Mouse (Mus musculus) neutrophil, adult 5-6 weeks (primary cell): ENCODE measurements around the gene Pax7. TPM values are rescaled to one million over a fixed set of nuclear protein-coding genes. Genes with fewer than 3 reads are reported as not detected.

Experiments used
- ATAC-seq: fragments of 151-379, 151-347 bp; 2 replicates; pipeline ENCODE4 v1.8.0; 2017; ENCODE audit warnings: mild to moderate bottlenecking, moderate TSS enrichment; ENCODE audit not compliant: insufficient number of reproducible peaks, poor library complexity, low FRiP score, severe bottlenecking; ENCODE audit errors: extremely low read depth
- total RNA-seq: library from RNA; stranded (forward); fragments of 200-1000 nt; gene quantifications from 2 replicates; pipeline ENCODE4 v1.2.3, GENCODE M21; 2017

Pax7 gene
- total RNA-seq, 1 experiment from 2014 or later: not detected

DNA sequence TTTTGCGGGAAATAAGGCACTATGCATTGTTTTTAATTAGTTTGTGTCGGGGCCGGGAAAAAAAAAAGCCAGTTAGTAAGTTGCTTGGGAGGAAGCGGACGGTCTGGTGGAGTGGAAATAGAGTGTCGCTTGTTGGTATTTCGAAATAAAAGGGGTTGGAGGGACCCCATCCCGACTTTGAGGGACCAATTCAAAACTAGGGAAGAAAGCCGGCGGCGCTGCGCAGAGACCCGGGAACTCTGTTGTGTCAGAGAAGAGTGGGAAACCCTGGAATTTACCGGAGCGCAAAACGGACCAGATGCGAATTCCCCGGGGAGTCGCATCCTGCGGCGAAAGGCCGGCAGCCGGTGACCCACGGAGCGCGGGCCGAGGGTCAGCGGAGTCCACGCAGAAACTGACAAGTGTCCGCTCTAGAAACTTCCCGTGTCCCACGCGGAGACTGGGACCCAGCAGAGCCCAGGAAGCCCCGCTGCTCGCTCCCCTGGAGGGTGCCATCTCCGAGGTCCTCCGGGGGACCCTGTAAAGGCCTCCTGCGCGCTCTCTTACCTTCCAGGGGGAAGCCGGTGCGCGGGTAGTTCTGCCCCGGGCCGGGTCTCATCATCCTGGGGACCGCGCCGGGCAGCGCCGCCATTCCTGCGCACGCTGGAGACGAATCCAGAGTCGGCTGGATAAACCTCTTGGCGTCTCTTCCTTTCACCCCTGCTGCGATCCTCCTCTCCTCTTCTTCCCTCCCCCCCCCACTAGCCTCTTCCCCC, 870 bp downstream of the Pax7 start:
- no peak for ATAC-seq

DNA sequence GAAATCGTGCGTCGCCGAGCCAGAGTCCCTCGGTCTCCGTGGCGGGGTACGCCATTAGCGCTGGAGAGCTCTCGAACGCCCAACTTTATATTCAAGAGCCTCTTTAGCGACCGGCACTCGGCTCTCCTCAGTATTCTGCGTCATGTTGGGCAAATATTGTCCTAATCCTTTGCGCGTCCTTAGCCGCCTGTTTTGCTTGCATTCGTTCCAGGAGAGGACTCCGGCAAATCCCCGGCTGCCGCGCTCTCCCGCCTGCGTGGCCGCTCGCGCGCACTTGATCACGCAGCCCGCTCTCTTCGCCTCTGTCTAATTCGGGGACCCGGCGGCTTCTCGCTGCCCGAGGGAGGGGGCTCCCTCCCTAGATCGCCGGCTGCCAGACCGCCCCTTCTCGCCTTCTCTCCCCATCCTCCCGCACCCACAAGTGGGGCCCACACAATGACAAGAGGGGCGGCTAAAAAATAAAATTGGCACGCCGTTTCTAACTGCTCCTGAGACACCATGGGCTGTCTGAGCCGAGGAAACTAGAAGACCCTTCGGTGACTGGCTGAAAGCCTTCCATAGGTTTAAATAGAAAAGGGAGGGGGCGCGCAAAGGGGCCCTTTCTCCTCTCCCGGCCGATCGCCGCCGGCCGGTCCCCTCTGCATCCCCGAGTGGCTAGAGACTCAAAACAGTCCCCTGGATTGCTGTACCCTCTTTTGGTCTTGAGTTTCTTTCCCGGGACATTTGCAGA, 1.7 kb downstream of the Pax7 start:
- no peak for ATAC-seq

DNA sequence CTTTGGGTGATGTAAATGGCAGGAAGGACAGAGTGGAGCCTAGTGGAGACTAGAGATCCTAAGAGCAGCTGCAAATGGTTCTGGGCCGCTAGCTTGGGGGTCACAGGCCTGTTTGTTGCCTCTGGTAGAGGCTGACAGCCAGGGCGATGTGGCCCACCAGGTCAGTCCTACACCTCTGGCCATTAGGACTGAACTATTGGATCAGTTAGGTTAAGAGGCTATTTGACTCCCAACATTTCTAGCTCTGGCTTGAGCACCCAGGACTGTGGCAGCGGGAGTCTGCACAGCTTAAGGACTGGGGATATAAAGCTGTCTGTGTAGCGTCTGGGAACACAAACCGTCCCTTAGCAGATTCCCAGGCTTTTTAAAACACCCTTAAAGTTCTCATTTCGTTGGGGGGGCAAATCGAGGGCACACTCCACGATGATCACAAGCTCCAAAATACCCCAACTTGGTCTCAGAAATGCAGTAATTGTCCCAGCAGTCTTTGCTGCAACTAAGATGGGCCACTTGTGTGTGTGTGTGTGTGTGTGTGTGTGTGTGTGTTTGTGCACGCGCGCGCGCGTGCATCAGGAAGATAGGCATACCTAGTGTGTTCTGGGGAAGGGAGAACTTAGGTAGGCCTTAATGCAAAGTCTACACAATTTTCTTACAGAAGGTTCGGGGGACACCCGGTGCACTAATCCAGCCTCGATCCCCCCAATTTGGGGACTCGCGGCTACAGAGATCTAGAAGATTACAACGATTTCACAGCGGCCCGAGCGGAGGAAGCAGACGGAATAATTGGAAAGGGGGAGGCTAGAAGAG, 2.5 kb downstream of the Pax7 start:
- ATAC-seq: no peak

DNA sequence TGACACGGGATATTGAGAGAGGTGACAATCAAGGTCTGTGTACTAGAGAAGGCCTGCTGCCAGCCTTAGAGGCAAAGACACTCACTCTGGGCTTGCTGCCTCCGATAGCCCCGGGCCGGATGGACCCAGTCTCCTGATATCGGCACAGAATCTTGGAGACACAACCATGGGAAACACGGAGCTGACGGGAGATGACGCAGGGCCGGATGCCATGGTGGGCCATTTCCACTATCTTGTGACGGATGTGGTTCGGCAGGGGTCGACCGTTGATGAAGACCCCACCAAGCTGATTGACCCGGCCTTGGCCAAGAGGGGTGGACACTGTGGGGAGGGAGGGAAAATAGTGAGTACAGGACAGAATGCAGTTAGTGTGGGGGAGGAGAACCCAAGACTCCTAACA, 3.3 kb downstream of the Pax7 start:
- ATAC-seq: no peak

DNA sequence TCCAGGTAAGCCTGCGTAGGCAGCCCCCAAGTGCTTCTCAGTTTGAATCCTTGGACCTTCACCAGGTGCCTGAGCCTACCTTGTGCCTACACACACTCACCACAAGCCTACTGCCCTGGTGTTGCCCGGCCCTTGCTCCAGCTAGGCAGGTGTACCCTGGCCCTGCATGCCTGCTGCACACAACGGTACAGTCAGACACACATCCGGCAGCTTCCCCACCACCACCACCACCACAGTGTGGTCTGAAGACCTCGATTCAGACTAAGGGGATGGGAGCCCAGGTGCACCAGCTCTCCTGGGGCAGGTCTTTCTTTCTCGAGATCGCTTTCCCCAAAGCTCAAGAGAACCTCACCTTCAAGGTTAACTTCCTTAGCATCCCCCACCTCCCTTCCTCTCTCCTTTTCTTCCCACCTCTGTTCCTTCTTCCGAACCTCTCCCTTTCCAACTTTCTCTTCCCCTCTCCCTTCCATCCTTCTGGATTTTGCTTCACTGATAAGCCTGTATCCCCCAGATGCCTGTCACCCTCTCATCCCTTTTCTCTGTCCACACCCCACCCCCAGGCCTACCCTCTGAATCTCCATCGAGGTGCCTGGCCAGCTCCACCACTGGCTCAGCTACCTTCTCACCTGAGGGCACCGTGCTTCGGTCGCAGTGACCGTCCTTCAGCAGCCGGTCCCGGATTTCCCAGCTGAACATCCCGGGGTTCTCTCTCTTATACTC, 4.3 kb downstream of the Pax7 start:
- ATAC-seq: no peak

DNA sequence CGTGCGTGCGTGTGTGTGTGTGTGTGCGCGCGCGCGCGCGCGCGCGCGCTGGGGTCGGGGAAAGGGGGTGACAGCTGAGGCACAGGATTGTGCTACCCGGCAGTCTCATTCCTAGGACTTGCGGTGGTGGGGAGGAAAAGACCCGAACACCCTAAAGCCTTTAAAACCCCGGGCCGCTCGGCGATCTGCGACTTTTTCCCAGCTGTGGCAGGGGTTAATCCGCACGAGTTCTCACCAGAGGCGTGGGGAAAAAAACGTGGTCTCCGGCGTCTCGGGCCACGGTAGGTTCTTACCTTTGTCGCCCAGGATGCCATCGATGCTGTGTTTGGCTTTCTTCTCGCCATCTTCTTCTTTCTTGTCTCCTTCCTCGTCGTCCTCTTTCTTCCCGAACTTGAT, 5.0 kb downstream of the Pax7 start:
- ATAC-seq: no peak

DNA sequence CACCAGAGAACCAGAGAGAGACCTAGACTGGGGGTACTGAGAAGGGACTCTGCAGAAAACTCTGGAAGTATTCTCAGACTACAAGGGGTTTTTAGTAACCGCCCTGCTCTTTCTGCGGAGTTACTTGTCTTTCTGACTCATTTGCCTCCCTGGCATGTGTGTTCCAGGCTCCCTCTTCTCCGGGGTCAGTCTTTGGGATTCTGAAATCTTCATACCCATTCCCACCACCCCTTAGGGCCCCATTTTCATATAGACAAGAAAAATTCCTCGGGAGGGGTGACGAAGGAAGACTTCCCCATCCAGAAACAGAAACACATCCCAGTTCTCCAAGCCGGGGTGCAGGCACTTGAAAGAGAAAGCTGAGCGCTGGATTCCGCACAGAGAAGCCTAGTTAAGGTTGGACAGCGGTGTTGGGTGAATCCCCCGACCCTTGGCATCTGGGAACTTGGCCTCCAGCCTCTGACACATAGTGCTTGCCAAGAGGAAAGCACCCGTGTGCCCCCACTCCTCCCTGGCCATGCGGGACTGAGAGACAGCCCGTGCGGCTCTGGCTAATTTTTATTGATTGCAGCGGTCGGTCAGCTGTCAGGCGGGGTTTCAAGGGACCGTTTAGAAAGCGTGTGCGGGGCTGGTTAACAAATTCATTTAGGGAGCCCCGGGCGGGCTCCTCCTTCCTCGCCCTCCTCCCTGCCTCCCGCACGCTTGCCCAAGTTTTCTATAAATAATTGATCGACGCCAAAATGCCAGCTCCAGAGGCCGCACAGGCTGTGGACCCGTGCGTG, 5.6 kb downstream of the Pax7 start:
- no peak for ATAC-seq

DNA sequence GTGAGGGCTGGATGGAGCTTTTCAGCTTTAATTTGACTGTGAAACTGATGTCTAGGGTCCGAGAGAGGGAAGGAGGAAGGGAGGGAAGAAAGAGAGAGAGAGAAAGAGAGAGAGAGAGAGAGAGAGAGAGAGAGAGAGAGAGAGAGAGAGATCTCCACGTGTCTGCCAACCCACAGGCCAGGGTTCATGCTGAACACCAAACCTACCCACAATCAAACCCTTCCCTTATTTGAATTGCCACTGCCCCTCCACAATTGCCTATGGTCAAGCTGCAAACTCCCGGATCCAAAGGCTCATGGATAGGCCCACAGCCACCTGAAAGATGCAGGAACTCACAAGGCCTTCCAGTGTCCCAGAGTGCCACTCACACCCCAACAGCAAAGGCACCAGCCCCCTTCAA, 7.1 kb downstream of the Pax7 start:
- no peak for ATAC-seq

- no peak for ATAC-seq
These were observed 7.8 kb downstream of the Pax7 start for GRCm38 (mm10) chr4:139825326-139826112.

DNA sequence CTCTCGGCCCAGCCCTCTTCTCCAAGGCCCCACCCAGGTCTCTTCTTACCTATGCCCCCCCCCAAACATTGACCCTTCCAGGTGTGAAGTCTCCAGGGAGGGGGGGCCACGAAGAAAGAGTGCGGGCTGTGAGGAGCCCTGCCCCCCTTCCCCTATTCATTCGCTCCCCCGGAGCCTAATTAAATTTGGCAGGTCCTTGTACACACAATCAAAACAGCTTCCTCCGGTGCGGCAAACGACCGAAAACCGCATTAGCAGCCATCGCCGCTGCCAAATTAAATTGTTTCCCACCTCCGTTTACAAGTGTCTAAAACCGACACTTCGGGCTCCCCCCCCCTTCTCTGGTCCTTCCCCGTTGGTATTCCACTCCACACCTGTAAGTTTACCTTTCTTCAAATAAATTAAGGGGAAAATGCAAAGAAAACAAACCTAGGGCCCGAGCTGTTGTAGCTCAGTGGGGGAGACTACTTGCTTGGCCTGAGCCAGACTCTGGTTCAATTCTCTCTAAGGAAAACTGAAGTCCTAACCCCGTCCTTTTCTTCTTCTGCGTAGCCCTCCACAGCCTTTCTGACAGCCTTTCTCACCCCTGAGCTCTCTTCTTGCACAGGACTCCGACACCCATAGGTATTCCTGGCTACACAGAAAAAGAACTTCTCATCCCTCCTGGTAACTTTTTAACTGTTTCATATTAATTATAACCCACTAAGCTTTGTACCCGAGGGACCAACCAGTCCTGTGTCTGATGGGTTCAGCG, 8.6 kb downstream of the Pax7 start:
- ATAC-seq: no peak

DNA sequence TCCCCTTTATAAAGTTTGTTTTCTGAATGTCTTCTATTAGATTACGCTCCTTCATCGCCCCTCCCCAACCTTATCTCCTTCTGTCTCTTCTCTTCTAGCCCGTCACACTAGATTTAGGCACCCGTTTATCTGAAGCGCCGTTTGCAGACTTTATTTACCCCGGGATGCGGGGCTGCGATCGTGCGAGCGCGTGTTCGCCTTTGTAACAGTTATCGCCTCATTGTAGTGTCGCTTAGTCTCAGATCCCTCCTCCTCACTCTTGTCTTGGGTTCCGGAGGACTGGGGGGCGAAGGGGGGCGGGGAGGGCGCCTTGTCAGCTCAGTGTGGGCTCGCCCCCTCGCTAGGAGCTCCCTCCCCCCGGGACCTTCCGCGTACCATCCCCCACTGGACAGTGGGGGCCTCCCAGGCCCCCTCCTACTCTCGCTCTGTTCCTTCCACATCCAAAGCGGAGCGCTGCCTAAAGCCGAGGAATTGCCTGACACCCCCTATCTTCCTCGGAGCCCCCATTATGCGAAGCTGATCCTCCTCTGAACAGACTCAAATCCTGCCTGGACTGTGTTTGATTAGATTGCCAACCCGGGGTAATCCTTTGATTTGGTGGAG, 9.4 kb downstream of the Pax7 start:
- ATAC-seq: no peak

DNA sequence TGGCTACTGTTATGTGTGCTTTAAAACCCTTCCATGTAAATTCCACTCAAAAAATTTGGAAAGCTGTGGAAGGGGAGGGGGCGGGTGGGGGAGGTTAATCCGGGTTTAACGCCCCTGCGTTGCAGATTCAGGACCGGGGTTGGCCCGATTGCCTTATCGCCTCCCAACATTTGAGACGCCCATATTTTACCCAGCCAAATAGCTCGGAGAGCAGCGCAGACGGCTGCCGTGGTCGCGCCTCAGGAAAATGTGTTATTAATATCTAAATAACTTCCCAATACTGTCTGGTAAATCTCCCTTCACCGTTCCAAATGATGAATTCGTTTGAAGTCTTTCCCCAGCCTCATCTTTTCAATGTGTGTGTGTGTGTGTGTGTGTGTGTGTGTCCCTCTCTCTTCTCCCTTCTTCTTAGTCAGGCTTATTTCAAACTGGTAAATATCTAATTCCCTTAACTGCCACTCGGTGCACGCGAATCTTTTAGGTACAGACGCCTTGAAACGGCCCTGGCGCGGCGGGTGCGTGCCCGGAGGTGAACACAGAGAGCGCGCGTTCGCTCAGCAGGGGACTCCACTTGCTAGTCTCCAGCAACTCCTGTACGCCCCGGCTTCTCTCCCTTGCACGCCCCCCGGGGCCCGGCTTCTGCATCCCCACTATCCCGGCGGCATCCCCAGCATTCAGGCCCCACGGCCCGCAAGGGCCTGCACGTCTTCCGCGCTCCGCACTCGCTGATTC, 10.0 kb downstream of the Pax7 start:
- ATAC-seq: no peak

DNA sequence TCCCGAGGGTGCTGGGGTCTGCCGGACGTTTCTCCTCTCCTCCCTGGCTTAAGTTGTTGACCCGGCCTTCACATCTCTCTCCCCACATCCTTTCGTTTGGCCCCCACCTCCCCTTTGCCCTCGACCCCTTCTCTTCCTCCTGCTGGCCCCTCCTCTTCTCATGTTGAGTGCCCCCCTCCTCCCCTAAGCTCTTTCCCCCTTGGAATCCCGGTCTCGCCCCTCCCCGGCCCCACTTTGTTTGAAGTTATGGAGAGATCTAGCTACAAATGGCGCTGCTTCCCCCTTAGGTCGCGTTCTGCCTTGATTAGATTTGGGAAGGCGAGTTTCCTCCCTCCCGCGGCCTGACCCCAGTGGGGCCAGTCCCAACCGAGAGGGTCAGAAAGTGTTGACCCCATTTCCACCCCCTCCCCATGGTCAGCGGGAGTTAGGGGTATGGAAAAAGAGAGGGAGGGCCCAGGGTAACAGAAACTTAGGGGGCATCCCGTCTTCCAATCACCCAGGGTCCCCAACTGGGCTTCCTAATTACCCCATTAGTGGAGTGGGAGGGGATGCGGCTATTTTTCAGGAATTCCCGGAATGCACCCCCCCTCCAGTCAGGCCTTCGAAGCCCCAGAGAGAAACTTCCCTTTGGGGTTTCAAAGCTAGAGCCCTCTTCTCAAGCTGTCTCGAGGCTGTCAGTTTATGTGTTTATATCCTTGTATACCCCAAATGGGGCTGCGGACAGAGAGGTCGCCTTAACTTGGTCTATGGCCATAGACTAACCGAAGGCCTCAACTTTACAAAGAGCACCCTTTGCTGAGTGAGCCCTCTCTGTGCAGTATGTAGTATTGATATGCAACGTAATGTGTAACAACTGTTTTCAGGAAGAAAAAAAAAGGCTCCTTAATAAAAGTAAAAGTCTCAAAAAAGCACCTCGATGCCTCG, 10.9 kb downstream of the Pax7 start:
- no peak for ATAC-seq

- no peak for ATAC-seq
These were observed 11.7 kb downstream of the Pax7 start for GRCm38 (mm10) chr4:139821491-139822160.

GRCm38 (mm10) chr4:139821071-139821470, 12.3 kb downstream of the Pax7 start:
- no peak for ATAC-seq
